Comparison of ENCODE assay signal across 8 mouse cellular contexts in genomic region chr19:45080711-45081110, GRCm38 (mm10). TPM values are rescaled to one million over a fixed set of nuclear protein-coding genes. Genes with fewer than 3 reads are reported as not detected.
DNase-seq lines count a peak whose midpoint lies in the region; ATAC-seq and TF ChIP-seq lines count a peak whose summit lies in the region.

No protein-coding gene starts in this region.

- H3K9ac ChIP-seq in limb, embryonic 11.5 days (ENCODE audit: low read length): no peak overlapping the region
- no peak overlapping the region for H3K9ac ChIP-seq in stomach, embryonic 15.5 days

- peaks cover 21% of the 10 kb centered on the region for H3K4me1 ChIP-seq in spleen, adult 2 months (ENCODE audit: control insufficient read depth, insufficient read depth, insufficient read length)
- peaks cover 29% of the 10 kb centered on the region for H3K4me1 ChIP-seq in limb, embryonic 11.5 days (ENCODE audit: control insufficient read depth, insufficient read depth, low read length)
- H3K4me1 ChIP-seq in stomach, embryonic 15.5 days: peaks cover 51% of the 10 kb centered on the region

- peaks cover 29% of the 10 kb centered on the region for H3K27me3 ChIP-seq in spleen, adult 2 months (ENCODE audit: control insufficient read depth, insufficient read depth, low read length)
- peaks cover 56% of the 10 kb centered on the region for H3K27me3 ChIP-seq in limb, embryonic 11.5 days (ENCODE audit: control insufficient read depth, insufficient read depth, low read length)
- peaks cover 70% of the 10 kb centered on the region for H3K27me3 ChIP-seq in stomach, embryonic 15.5 days (replicated peaks)

- no peak for TF ChIP-seq CTCF in spleen, adult 2 months (IDR thresholded peaks at IDR 0.05; ENCODE audit: extremely low read depth, insufficient read depth, insufficient read length, insufficient replicate concordance)

- no peaks in the 10 kb centered on the region for H3K9me3 ChIP-seq in limb, embryonic 11.5 days (ENCODE audit: control insufficient read depth, low read length)
- no peaks in the 10 kb centered on the region for H3K9me3 ChIP-seq in stomach, embryonic 15.5 days

- no peak for TF ChIP-seq POLR2A in spleen, adult 2 months (IDR thresholded peaks at IDR 0.05; ENCODE audit: low read depth, low read length)

- WGBS in spleen, adult 2 months: 6% methylated on average over 17 of the region's 17 CpGs
- 1% methylated on average over 17 of the region's 17 CpGs for WGBS in limb, embryonic 11.5 days
- 2% methylated on average over 17 of the region's 17 CpGs for WGBS in stomach, embryonic 15.5 days

- H3K4me2 ChIP-seq in limb, embryonic 11.5 days (ENCODE audit: low read depth, severe bottlenecking): peak overlapping the region; percentile 42
- H3K4me2 ChIP-seq in stomach, embryonic 15.5 days: peak overlapping the region; percentile 65

- ATAC-seq in CD4-positive, CD25-positive, alpha-beta regulatory T cell, adult 4 months: no peak
- no peak for ATAC-seq in limb, embryonic 11.5 days (ENCODE audit: insufficient number of reproducible peaks, low FRiP score, low TSS enrichment, low read depth)
- no peak for ATAC-seq in stomach, embryonic 15.5 days (ENCODE audit: insufficient read depth, low FRiP score, low read depth)
- no peak for ATAC-seq in megakaryocyte progenitor cell, adult 5-6 weeks (replicated peaks; ENCODE audit: poor library complexity)

- no peaks in the 10 kb centered on the region for H3K36me3 ChIP-seq in spleen, adult 2 months (ENCODE audit: control insufficient read depth, insufficient read depth, low read length)
- H3K36me3 ChIP-seq in limb, embryonic 11.5 days (ENCODE audit: control insufficient read depth, insufficient read depth, low read length): no peaks in the 10 kb centered on the region
- H3K36me3 ChIP-seq in stomach, embryonic 15.5 days: no peaks in the 10 kb centered on the region

- DNase-seq in CD4-positive, CD25-positive, alpha-beta regulatory T cell, adult 2 months (ENCODE audit: low read depth, low spot score): peak; percentile 29
- no peak for DNase-seq in spleen, adult 2 months (ENCODE audit: low read depth in 1 of 2, low spot score in 2 of 2)
- DNase-seq in spleen, postnatal 14 days (ENCODE audit: low spot score in 2 of 2): no peak
- DNase-seq in limb, embryonic 11.5 days (ENCODE audit: low spot score): peak; percentile 53
- DNase-seq in layer of hippocampus, postnatal 10 days (ENCODE audit: low spot score in 2 of 2): no peak

- no peak overlapping the region; the same call in 1 of the 2 replicates for H3K27ac ChIP-seq in spleen, adult 2 months (ENCODE audit: insufficient read depth, low read length)
- H3K27ac ChIP-seq in limb, embryonic 11.5 days (replicated peaks; ENCODE audit: low read depth, low read length): no peak overlapping the region
- no peak overlapping the region for H3K27ac ChIP-seq in stomach, embryonic 15.5 days

- peak overlapping the region; percentile 5; the same call in 1 of the 2 replicates for H3K4me3 ChIP-seq in spleen, adult 2 months (ENCODE audit: extremely low read depth, insufficient read depth, insufficient read length)
- H3K4me3 ChIP-seq in limb, embryonic 11.5 days (ENCODE audit: low read depth, low read length): peak overlapping the region; percentile 28
- H3K4me3 ChIP-seq in stomach, embryonic 15.5 days (replicated peaks): peak overlapping the region; percentile 31

RNA-seq across cellular contexts. Expression of gene Kazald1, which starts 5.7 kb away (rescaled TPM):
- 1 to 10 TPM in 1 of 2 experiments, under 1 TPM in 1; 0.76 to 1.2 TPM for polyA plus RNA-seq in CD4-positive, CD25-positive, alpha-beta regulatory T cell, adult 4 months (2017; shearing (Covaris generic))
- 63.8 and 81.4 TPM in 2 replicates for polyA plus RNA-seq in spleen, adult 2 months (2012; rRNA removed)
- 1.4 and 2.2 TPM in 2 replicates for polyA plus RNA-seq in limb, embryonic 11.5 days (2014; fragmentation: Nextera tagmentation; extraction: Ambion mirVana)
- polyA plus RNA-seq in stomach, embryonic 15.5 days (2015; fragmentation: Nextera tagmentation; extraction: Ambion mirVana): 49.2 and 50.1 TPM in 2 replicates
- 0.17 and 0.25 TPM in 2 replicates for total RNA-seq in megakaryocyte progenitor cell, adult 5-6 weeks (2015)
- 0.83 and 0.84 TPM in 2 replicates for total RNA-seq in megakaryocyte progenitor cell, adult 5-6 weeks (2017)
- 1 to 10 TPM; 1.8 to 2.1 TPM for total RNA-seq in layer of hippocampus, postnatal 10 days (2021)

RNA-seq across cellular contexts. Expression of gene Sfxn3, which starts 33.4 kb away (rescaled TPM):
- polyA plus RNA-seq in CD4-positive, CD25-positive, alpha-beta regulatory T cell, adult 4 months (2017; shearing (Covaris generic)): 100 to 1,000 TPM in 1 of 2 experiments, 10 to 100 TPM in 1; 92.5 to 132 TPM
- polyA plus RNA-seq in spleen, adult 2 months (2012; rRNA removed): 23.9 and 25.9 TPM in 2 replicates
- 11.9 and 12.4 TPM in 2 replicates for polyA plus RNA-seq in limb, embryonic 11.5 days (2014; fragmentation: Nextera tagmentation; extraction: Ambion mirVana)
- 24.3 and 24.5 TPM in 2 replicates for polyA plus RNA-seq in stomach, embryonic 15.5 days (2015; fragmentation: Nextera tagmentation; extraction: Ambion mirVana)
- 17.5 and 23.8 TPM in 2 replicates for total RNA-seq in megakaryocyte progenitor cell, adult 5-6 weeks (2015)
- 2.4 and 3.1 TPM in 2 replicates for total RNA-seq in megakaryocyte progenitor cell, adult 5-6 weeks (2017)
- 100 to 1,000 TPM; 103 to 124 TPM for total RNA-seq in layer of hippocampus, postnatal 10 days (2021)

RNA-seq across cellular contexts. Expression of gene Pdzd7, which starts 35.2 kb away (rescaled TPM):
- polyA plus RNA-seq in CD4-positive, CD25-positive, alpha-beta regulatory T cell, adult 4 months (2017; shearing (Covaris generic)): not detected
- polyA plus RNA-seq in spleen, adult 2 months (2012; rRNA removed): 0.04 and 0.09 TPM in 2 replicates
- 0.14 and 0.21 TPM in 2 replicates for polyA plus RNA-seq in limb, embryonic 11.5 days (2014; fragmentation: Nextera tagmentation; extraction: Ambion mirVana)
- 0.27 and 0.33 TPM in 2 replicates for polyA plus RNA-seq in stomach, embryonic 15.5 days (2015; fragmentation: Nextera tagmentation; extraction: Ambion mirVana)
- 0.05 TPM in 1 of 2 replicates, not detected in the other for total RNA-seq in megakaryocyte progenitor cell, adult 5-6 weeks (2015)
- not detected in 2 replicates for total RNA-seq in megakaryocyte progenitor cell, adult 5-6 weeks (2017)
- 1 to 10 TPM; 3.2 to 3.3 TPM for total RNA-seq in layer of hippocampus, postnatal 10 days (2021)

Comparison
In these comparisons a context has a peak if more than half of its experiments do, and no peak if none do; other contexts are left out.
1. DNase-seq: peak in CD4-positive, CD25-positive, alpha-beta regulatory T cell, adult 2 months (single experiment) and limb, embryonic 11.5 days (single experiment); none in spleen, adult 2 months (0 of 2), spleen, postnatal 14 days (0 of 2) and layer of hippocampus, postnatal 10 days (0 of 2).
2. RNA of gene Kazald1, which starts 5.7 kb away (polyA plus RNA-seq): 63.8 to 81.4 TPM in spleen, adult 2 months and 49.2 to 50.1 TPM in stomach, embryonic 15.5 days; 1.4 to 2.2 TPM in limb, embryonic 11.5 days and 0.76 to 1.2 TPM in CD4-positive, CD25-positive, alpha-beta regulatory T cell, adult 4 months; every median in the first group is over 10 times any median in the second.
3. Peak in every context shown above with its lines, with median percentiles within 50 percentile points of each other: H3K4me3 ChIP-seq.